Mouse (Mus musculus): ENCODE measurements around the gene Efhc1.

- TF ChIP-seq CTCF (IDR thresholded peaks at IDR 0.05; ENCODE audit: low read depth), result no peak
- no peak for TF ChIP-seq EP300 (optimal IDR thresholded peaks at IDR 0.05)
These were observed 16.3 kb upstream of the Efhc1 start for GRCm38 (mm10) chr1:20935106-20935505.
